Mouse (Mus musculus) stomach, postnatal 0 days (tissue): Measurements from ENCODE around the gene Atxn2. TPM values are rescaled to one million over a fixed set of nuclear protein-coding genes. Genes with fewer than 3 reads are reported as not detected.
"Not testable (repeated sequence)": the region's sequence is repeated elsewhere in the genome, so short reads cannot be mapped to it uniquely, and the experiment has no call there.

ENCODE experiments used
- ATAC-seq: fragments of 200-750 bp; cut with Nextera tagmentation; 2 replicates; pipeline ENCODE4 v1.8.0; 2017; ENCODE audit not compliant: low FRiP score, low TSS enrichment
- DNase-seq: peaks from one replicate; pipeline ENCODE4 v3.0.0-alpha.2; 2016; ENCODE audit warnings: low spot score
- H3K27ac ChIP-seq: fragments of 300-500 bp; sonication (generic); replicated peaks from 2 replicates; pipeline ENCODE4 v1.5.1; 2014; ENCODE audit warnings: mild to moderate bottlenecking, control low read depth
- H3K27me3 ChIP-seq: fragments of 300-500 bp; sonication (generic); 2 replicates; pipeline ENCODE4 v1.6.1; 2014; ENCODE audit warnings: low read length; ENCODE audit not compliant: control insufficient read depth, insufficient read depth
- H3K36me3 ChIP-seq: fragments of 300-500 bp; sonication (generic); 2 replicates; pipeline ENCODE4 v1.6.1; 2014; ENCODE audit warnings: low read length, mixed read lengths; ENCODE audit not compliant: control insufficient read depth, insufficient read depth
- H3K4me1 ChIP-seq: fragments of 300-500 bp; sonication (generic); replicated peaks from 2 replicates; pipeline ENCODE4 v1.6.1; 2014; ENCODE audit warnings: antibody characterized with exemption; ENCODE audit not compliant: control insufficient read depth, insufficient read depth
- H3K4me2 ChIP-seq: fragments of 300-500 bp; sonication (generic); replicated peaks from 2 replicates; pipeline ENCODE4 v1.6.1; 2014; ENCODE audit warnings: low read depth, mild to moderate bottlenecking, control low read depth, moderate library complexity
- H3K4me3 ChIP-seq: fragments of 300-500 bp; sonication (generic); 2 replicates; pipeline ENCODE4 v1.5.1; 2014; ENCODE audit warnings: low read depth, low read length, control low read depth
- H3K9ac ChIP-seq: fragments of 300-500 bp; sonication (generic); 2 replicates; pipeline ENCODE4 v1.6.1; 2014; ENCODE audit warnings: mild to moderate bottlenecking, low read length, control low read depth, mixed read lengths
- H3K9me3 ChIP-seq: fragments of 300-500 bp; sonication (generic); 2 replicates; pipeline ENCODE4 v1.6.1; 2016; ENCODE audit warnings: low read length; ENCODE audit not compliant: control insufficient read depth
- CTCF ChIP-seq: IDR thresholded peaks from 2 replicates; pipeline ENCODE4 v1.5.1; 2016; ENCODE audit warnings: antibody characterized with exemption, low read depth, mild to moderate bottlenecking, moderate library complexity
- EP300 ChIP-seq: optimal IDR thresholded peaks from 2 replicates; pipeline ENCODE3; 2016; ENCODE audit warnings: antibody characterized with exemption
- WGBS: fragments of 180-500 bp; shearing (Covaris S2); extraction: QIAGEN DNeasy Blood & Tissue Kit; methylation state at CpG from one replicate; pipeline ENCODE4 v1.1.7; 2014; 5-methylcytosine and 5-hydroxymethylcytosine counted together
- polyA plus RNA-seq: library from polyadenylated mRNA; unstranded; fragments of >200 nt; fragmentation: Nextera tagmentation; extraction: Ambion mirVana; gene quantifications from 2 replicates; pipeline ENCODE4 v1.2.1, GENCODE M21; 2015

Atxn2 gene
- polyA plus RNA-seq, 1 experiment from 2014 or later = 30.5 TPM

DNA sequence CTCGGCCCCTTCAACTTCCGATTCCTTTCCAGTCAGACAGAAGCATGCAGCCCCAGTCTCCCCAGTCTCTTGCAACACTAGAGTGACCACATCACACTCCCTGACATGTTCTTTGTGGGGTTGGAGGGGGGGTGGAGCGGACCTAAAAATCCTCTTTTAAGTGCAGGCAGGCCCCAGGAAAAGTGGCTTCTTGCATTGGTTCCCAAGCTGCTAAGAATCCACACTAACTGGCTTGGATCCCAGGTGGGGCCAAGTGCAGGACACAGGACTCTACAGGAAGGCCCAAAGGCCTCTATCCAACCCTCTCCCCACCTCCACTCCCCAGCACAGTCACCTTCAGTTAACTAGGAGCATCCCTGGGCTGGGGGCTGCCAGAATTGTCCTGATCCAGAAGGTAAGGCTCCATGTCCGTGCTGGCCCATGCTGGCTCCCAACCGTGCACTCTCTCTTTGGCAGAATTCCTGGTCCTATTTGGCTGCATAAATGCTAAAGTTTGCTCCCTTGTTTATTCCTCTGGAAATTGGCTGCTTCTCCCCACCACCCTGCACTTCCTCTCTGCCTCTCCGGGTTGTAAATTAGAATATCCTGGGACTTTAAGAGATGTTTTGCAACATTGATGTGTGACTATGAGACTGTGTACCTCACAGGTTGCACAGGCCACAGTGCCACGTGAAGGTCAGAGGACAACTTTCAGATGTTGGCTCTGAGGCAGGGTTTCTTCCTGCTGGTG lies 20.5 kb upstream of the Atxn2 start:
- H3K4me3 ChIP-seq = no peak overlapping the region
- TF ChIP-seq CTCF (no peak), EP300 (no peak)
- H3K27ac ChIP-seq = peak overlapping the region; percentile 82
- no peak for DNase-seq
- H3K36me3 ChIP-seq = peaks cover 4% of the 10 kb centered on the region; the same call in 1 of the 2 replicates
- 47% methylated on average over 7 of the region's 7 CpGs for WGBS
- H3K27me3 ChIP-seq = no peaks in the 10 kb centered on the region
- H3K4me2 ChIP-seq = no peak overlapping the region
- no peaks in the 10 kb centered on the region for H3K9me3 ChIP-seq
- ATAC-seq = no peak; the same call in 1 of the 2 replicates
- H3K9ac ChIP-seq = 0 out of 2 replicates have a peak overlapping the region, but pooled peaks have one; percentile 9
- no peaks in the 10 kb centered on the region for H3K4me1 ChIP-seq

DNA sequence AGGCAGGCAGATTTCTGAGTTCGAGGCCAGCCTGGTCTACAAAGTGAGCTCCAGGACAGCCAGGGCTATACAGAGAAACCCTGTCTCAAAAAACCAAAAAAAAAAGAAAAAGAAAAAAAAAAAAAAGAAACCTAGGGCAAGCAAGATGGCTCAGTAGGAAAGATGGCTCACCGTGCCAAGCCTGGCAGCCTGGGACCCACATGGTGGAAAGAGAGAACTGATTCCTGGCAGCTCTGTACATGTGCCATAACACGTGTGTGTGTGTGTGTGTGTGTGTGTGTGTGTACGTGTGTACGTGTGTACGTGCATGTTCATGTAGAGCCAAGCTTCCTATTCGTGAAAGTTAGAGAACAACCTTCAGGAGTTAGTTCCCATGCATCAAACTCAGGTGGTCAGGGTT lies 19.7 kb upstream of the Atxn2 start:
- H3K27me3 ChIP-seq, H3K9ac ChIP-seq, ATAC-seq, H3K4me1 ChIP-seq, H3K4me3 ChIP-seq, DNase-seq, H3K36me3 ChIP-seq, H3K4me2 ChIP-seq, H3K9me3 ChIP-seq, H3K27ac ChIP-seq: not testable (repeated sequence)
- WGBS = 90% methylated on average over 7 of the region's 7 CpGs

- ATAC-seq = no peak
- no peaks in the 10 kb centered on the region for H3K27me3 ChIP-seq
- DNase-seq = no peak
- 72% methylated on average over 4 of the region's 4 CpGs for WGBS
- H3K9me3 ChIP-seq = no peaks in the 10 kb centered on the region
- TF ChIP-seq CTCF = no peak
- no peak for TF ChIP-seq EP300
- no peak overlapping the region for H3K4me3 ChIP-seq
- H3K4me1 ChIP-seq = no peaks in the 10 kb centered on the region
- no peak overlapping the region for H3K27ac ChIP-seq
- H3K4me2 ChIP-seq = no peak overlapping the region
- no peaks in the 10 kb centered on the region for H3K36me3 ChIP-seq
- H3K9ac ChIP-seq = no peak overlapping the region
These were observed 18.2 kb upstream of the Atxn2 start for GRCm38 (mm10) chr5:121692897-121693296.

- no peak overlapping the region for H3K27ac ChIP-seq
- WGBS = 67% methylated on average over 6 of the region's 6 CpGs
- no peaks in the 10 kb centered on the region for H3K27me3 ChIP-seq
- DNase-seq (no peak), ATAC-seq (no peak)
- TF ChIP-seq CTCF (no peak), EP300 (no peak)
- H3K9ac ChIP-seq = no peak overlapping the region
- H3K4me3 ChIP-seq = no peak overlapping the region
- no peak overlapping the region for H3K4me2 ChIP-seq
- no peaks in the 10 kb centered on the region for H3K9me3 ChIP-seq
- H3K4me1 ChIP-seq = no peaks in the 10 kb centered on the region
- no peaks in the 10 kb centered on the region for H3K36me3 ChIP-seq
These were observed 14.4 kb upstream of the Atxn2 start for GRCm38 (mm10) chr5:121696761-121697160.

DNA sequence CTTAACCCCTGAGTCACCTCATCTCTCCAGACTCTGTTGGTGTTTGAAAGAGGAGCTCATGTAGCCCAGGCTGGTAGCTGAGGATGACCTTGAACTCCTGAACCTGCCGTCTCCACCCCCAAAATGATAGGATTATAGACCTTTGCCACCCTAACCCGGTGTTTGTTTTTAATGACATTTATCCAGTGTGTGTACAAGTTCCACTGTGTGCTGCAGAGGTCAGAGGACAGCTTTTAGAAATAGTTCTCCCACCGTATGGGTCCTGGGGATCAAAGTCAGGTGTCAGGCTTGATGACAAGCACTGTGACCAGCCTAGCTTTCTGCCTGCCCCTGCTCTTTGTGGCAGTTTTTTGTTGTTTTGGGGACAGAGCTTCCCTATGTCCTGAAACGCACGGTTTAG lies 11.2 kb upstream of the Atxn2 start:
- H3K36me3 ChIP-seq = no peaks in the 10 kb centered on the region
- H3K4me3 ChIP-seq = no peak overlapping the region
- no peak for TF ChIP-seq EP300
- TF ChIP-seq CTCF = no peak
- 38% methylated on average over 5 of the region's 5 CpGs for WGBS
- H3K4me1 ChIP-seq = no peaks in the 10 kb centered on the region
- no peak overlapping the region for H3K4me2 ChIP-seq
- no peak for DNase-seq
- no peak for ATAC-seq
- H3K27ac ChIP-seq = no peak overlapping the region
- H3K9me3 ChIP-seq = no peaks in the 10 kb centered on the region
- H3K9ac ChIP-seq = peak overlapping the region; percentile 51
- no peaks in the 10 kb centered on the region for H3K27me3 ChIP-seq

- 0 out of 2 replicates have a peak overlapping the region, but pooled peaks have one; percentile 35 for H3K27ac ChIP-seq
These were observed 10.6 kb upstream of the Atxn2 start for GRCm38 (mm10) chr5:121700496-121700895.

More at GRCm38 (mm10) chr5:121700496-121700895, 10.6 kb upstream of the Atxn2 start:
- Histone ChIP-seq H3K4me3 (no peak overlapping the region), H3K9me3 (no peaks in the 10 kb centered on the region), H3K4me1 (no peaks in the 10 kb centered on the region), H3K9ac (peak overlapping the region; percentile 51), H3K36me3 (no peaks in the 10 kb centered on the region), H3K27me3 (no peaks in the 10 kb centered on the region), H3K4me2 (peak overlapping the region; percentile 45)
- TF ChIP-seq CTCF (no peak), EP300 (no peak)
- ATAC-seq = no peak
- WGBS = 21% methylated on average over 11 of the region's 11 CpGs
- no peak for DNase-seq
